Mouse (Mus musculus) left cerebral cortex, adult 2 months (tissue): ENCODE data around the gene Rcn1. TPM values are rescaled to one million over a fixed set of nuclear protein-coding genes. Genes with fewer than 3 reads are reported as not detected.

Source experiments
- DNase-seq, 2 experiments: peaks; one replicate each; pipeline ENCODE4 v3.0.0; 2021 to 2022; ENCODE audit warnings: low spot score in 2 of 2, mixed read lengths in 1 of 2; ENCODE audit errors: extremely low spot score in 1 of 2
- H3K27ac ChIP-seq: fragments of 200-600 bp; 2 replicates; pipeline ENCODE4 v1.8.1; 2022
- H3K4me3 ChIP-seq: fragments of 200-600 bp; 2 replicates; pipeline ENCODE4 v1.8.1; 2022
- CTCF ChIP-seq: fragments of 200-600 bp; IDR thresholded peaks from 2 replicates; pipeline ENCODE4 v1.8.1; 2022; ENCODE audit warnings: antibody characterized with exemption, mild to moderate bottlenecking, moderate library complexity
- intact Hi-C: fragments of 180-260 bp; cut with DNase I; formaldehyde crosslinking; loops from one replicate; pipeline ENCODE4 v1.15.1; 2025
- total RNA-seq, 2 experiments: library from RNA; stranded (reverse); gene quantifications; 2 replicates each; pipeline ENCODE4 v1.2.3; 2021

Gene Rcn1
- total RNA-seq, 2 experiments from 2014 or later, result 18.2 to 22.8 TPM

DNA sequence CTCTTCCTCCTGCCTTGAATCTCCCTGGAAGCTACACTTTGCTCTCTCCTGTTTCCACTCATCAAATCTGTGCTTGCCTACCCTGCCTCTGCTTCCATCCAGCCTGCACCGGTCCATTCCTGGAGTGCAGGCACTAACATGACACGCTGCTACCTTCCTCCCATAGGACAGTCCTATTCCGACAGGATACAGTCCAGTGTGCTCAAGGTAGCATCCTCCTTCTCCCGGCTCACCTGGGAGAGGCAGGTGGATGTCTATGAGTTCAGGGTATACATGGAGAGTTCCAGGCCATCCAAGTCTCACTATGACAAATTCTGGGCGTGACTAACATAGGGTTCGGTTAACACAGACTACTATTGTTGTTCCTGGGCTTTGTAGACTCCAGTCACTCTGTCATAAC lies 27.0 kb downstream of the Rcn1 start:
- Histone ChIP-seq H3K27ac (no peak overlapping the region), H3K4me3 (no peak overlapping the region)
- intact Hi-C loops, result no loop called here
- no peak for DNase-seq
- no peak for TF ChIP-seq CTCF

DNA sequence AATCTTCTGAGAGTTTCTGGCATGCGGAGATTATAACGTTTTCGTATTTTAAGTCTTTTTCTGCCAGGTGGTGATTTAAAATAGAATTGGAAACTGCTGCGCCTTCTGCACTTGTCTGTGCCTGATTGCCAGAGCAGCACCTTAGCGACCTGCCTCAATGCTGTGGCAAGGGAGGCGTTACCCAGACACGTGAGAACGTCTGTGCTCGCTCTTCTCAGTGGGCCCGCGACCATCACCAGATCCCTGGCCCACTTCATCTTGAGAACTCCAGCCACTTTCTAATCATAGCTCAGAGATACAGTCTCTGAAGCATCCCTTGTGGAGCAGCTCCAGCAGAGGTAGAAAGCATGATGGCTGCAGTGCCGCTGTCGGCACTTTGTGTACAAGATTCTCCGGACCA lies 28.4 kb downstream of the Rcn1 start:
- no peak for TF ChIP-seq CTCF
- H3K27ac ChIP-seq, result no peak overlapping the region

DNA sequence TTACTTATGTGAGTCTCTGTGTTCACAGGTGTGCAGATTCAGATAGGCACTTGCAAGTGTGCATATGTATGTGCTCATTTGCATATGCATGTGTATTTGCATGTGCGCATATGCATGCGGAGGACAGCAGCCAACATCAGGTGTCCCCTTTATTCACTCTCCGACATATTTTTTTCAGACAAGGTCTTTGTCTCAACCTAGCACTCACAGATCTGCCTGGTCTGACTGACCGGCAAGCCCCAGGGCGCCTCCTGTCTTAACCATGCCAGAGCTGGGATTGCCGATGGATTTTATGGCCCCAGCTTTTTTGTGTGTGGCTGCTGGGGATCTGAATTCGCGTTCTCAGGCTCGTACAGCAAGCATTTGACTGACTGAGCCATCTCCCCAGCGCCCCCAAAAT lies 28.9 kb downstream of the Rcn1 start:
- Histone ChIP-seq H3K27ac (no peak overlapping the region), H3K4me3 (peak overlapping the region; percentile 39)
- no peak for DNase-seq
- intact Hi-C loops, result no loop called here
- TF ChIP-seq CTCF, result no peak

More for the DNA sequence above, 28.4 kb downstream of the Rcn1 start:
- H3K4me3 ChIP-seq, result peak overlapping the region; percentile 39
- peak in 1 of 2 experiments; percentile 10 for DNase-seq
- intact Hi-C loops, result no loop called here

DNA sequence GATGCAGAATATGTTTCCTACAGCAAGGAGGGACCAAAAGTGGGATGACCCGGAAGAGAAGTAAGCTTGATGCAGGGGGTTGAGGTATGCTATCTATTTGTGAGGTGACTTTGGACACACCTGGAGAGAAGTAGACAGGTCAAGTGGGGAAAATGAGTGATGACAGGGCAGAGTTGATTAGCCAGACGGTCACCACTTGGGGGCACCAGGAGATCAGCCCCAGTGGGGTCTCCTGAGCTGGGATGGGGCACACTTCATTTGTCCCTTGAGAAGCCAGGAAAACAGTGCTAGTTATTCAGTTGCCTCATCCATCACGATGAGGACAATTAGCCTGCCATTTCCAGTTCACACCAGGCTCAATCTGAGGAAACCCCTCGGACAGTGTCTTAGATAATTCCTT lies 31.5 kb downstream of the Rcn1 start:
- DNase-seq, result no peak
- Histone ChIP-seq H3K4me3 (no peak overlapping the region), H3K27ac (no peak overlapping the region)
- peak; percentile 20 for TF ChIP-seq CTCF
- intact Hi-C loops, result loop anchor here (2.0 kb wide), 1 partner anchor 61 kb away; no protein-coding TSS in a partner anchor

DNA sequence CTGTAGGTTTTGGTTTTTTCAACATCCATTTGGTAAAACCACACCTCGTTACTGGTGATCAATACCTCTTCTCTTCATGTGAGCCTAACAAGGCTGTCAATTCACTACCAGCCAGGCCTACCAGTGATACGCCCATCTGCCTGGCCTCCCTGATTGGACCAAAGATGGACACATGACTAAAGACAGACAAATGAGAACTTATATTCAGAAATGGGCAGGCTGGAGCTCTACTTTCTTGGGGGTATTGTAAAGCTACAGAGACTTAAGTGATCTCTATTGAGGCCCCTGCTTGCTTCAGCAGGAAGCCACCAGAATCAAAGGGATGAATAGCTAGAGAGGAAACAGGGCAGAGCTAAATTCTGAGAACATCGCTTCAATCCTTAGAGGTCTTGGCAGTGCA lies 41.1 kb downstream of the Rcn1 start:
- DNase-seq, result no peak
- TF ChIP-seq CTCF, result no peak
- no peak overlapping the region for H3K4me3 ChIP-seq
- H3K27ac ChIP-seq, result no peak overlapping the region
- intact Hi-C loops, result no loop called here

DNA sequence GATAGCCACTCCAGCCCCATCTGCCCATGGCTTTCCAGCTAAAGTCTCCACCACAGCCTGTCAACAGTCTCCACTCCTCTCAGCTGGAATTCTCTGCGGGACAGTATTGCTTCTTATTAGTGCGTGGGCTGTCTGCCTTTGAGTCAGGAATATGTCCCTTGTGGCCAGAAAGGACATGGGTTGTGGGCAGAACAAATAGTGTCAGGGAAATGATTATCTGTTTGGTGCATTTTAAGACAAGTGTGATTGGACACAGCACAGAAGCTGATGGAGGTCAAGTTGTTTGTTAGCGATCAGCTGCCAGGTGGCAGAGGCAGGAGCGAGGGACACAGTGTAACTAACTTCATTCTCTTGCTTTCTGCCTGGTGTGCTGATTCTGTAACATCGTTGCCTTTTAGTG lies 42.3 kb downstream of the Rcn1 start:
- no peak for DNase-seq
- Histone ChIP-seq H3K4me3 (no peak overlapping the region), H3K27ac (no peak overlapping the region)
- intact Hi-C loops, result no loop called here
- TF ChIP-seq CTCF, result no peak

DNA sequence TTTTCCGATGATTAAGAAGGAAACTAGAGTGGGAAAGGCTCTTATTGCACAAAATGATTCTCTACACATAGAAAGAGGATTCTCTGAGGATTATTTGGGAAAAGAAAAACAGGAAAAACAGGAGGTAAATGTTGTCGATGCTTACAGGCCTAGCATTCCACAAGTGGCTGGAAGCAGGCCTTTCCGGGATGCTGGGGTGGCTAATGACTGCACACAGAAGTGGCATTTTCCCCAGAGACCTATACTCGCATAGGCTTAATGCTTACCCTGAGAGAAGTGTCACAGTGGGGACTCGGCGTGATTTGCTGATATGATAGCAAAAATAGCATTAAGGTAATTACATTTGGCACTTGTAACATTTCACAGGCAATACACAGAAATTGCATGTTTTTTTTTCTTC lies 50.2 kb downstream of the Rcn1 start:
- no peak for DNase-seq
- Histone ChIP-seq H3K4me3 (no peak overlapping the region), H3K27ac (no peak overlapping the region)
- TF ChIP-seq CTCF, result no peak
- intact Hi-C loops, result no loop called here

DNA sequence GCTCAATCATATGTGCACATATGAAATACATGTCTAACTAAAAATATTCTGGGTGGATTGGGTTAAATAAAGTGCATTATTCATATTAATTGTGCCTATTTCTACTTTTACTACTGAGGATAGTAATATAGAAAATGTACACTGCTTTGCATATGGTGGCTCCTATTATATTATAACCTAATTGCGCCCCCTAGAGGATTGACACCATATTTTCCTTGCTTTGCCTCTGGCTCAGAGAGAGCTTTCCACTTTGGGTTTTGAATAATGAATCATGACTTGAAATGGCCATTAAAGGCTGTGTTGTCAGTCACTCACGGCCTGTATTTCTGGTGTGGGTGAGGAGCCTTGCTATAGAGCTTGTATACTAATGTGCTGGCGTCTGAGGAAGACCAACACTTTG lies 59.1 kb downstream of the Rcn1 start:
- H3K4me3 ChIP-seq, result no peak overlapping the region
- H3K27ac ChIP-seq, result no peak overlapping the region
- TF ChIP-seq CTCF, result peak; percentile 47
- intact Hi-C loops, result no loop called here
- no peak for DNase-seq

DNA sequence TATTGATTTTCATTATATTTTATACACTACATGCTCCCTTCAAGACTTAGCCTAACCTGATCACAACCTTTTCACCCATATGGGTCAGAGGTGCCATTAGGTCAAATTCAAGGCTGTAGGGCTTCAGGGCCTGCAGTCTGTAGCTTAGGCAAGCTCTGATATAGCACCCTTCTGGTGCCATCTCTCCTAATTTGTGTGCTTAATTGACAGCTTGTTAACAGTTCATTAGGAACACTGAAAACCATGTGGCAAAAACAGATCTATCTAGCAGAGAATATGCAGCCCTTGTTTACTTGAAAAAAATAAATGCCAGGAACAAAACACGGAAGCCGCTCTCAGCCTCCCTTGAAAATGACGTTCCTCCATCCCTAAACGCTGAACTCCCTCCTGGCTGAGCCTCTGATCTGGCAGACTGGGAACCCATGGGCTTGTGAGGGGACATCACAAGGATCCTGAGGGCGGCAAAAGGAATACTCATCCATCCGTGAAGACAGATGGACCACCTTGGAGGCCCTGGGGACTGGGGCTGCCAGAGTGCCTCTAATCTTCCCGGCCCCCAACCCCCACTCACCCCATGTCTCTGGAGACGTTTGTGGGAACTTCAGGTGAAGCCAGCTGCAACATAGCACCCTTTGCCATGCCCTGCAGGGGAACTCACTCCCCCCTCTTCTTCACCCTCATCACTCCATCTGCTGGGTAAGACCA lies 61.8 kb downstream of the Rcn1 start:
- no peak for TF ChIP-seq CTCF
- Histone ChIP-seq H3K27ac (no peak overlapping the region), H3K4me3 (no peak overlapping the region)
- intact Hi-C loops, result no loop called here
- DNase-seq, result no peak

DNA sequence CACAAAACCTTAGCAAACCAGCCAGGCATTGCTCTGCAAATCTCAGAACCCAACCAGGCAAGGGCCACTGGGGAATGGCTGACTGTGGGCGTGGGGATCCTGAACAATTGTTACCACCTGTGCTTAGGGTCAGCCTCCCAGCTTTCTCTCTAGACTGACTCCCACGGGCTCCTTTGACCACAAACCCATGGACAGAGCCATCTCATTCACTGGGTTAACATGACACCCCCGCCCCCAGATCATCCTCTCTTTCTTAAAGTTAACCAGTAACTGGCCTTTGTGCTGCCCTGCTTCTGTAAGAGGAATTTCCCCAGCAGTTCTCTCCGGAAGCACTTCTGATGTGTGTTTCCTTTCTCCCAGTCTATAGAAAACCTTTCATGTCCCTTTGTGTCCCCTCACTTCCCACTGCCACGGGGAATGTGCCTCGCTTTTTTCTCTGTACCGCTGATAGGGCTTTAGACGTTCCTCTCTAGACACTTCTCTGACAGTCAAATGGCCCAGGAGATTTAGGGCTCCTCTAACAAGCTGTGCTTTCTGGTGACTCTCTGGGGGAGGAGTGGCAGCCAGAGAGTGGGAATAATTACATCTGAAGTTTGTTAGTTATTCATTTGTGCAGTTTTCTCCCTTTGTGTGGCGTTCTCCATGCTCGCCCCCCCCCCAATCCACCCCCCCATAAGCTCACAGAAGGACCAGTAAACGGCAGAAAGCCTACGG lies 62.6 kb downstream of the Rcn1 start:
- no peak overlapping the region for H3K4me3 ChIP-seq
- no peak for DNase-seq
- TF ChIP-seq CTCF, result no peak
- intact Hi-C loops, result no loop called here
- no peak overlapping the region for H3K27ac ChIP-seq

Other genes with a start within 250 kb of the Rcn1 start
- gene Them7, start 175.0 kb downstream of the Rcn1 start, total RNA-seq, result not detected